Mouse (Mus musculus): Measurements from ENCODE around the gene Dnmt1.

GRCm38 (mm10) chr9:20891339-20892103 is 68.2 kb downstream of the Dnmt1 start:
- TF ChIP-seq CTCF (IDR thresholded peaks at IDR 0.05; ENCODE audit: low read depth) (no peak), EP300 (optimal IDR thresholded peaks at IDR 0.05) (no peak)
